Mouse (Mus musculus) left cerebral cortex, postnatal 14 days (tissue): Measurements from ENCODE around the gene Tsga10. TPM values are rescaled to one million over a fixed set of nuclear protein-coding genes. Genes with fewer than 3 reads are reported as not detected.

Experiments
- DNase-seq, 2 experiments: peaks; one replicate each; pipeline ENCODE4 v3.0.0; 2021 to 2022; ENCODE audit warnings: low spot score in 2 of 2, mixed read lengths in 1 of 2
- intact Hi-C: fragments of 180-260 bp; cut with DNase I; formaldehyde crosslinking; loops from one replicate; pipeline ENCODE4 v1.15.1; 2025
- long read RNA-seq, 2 experiments: library from polyadenylated mRNA; stranded (forward); transcript quantifications; one replicate each; pipeline ENCODE4 v2.0.0; 2021
- total RNA-seq, 2 experiments: library from RNA; stranded (reverse); gene quantifications; 2 replicates each; pipeline ENCODE4 v1.2.3; 2021

Gene Tsga10
- 10 to 100 TPM; 16.7 to 17.3 TPM for total RNA-seq
- long read RNA-seq, experiment 1, partial matches to known transcripts = 1 of 6 reads
- long read RNA-seq, experiment 1, other reads (novel, unspliced or antisense) = 3 of 6 reads
- long read RNA-seq, experiment 2, partial matches to known transcripts = 0 of 6 reads
- long read RNA-seq, experiment 2, other reads (novel, unspliced or antisense) = 3 of 6 reads

- intact Hi-C loops = loop anchor here (5.0 kb wide), 1 partner anchor 189 kb away; no protein-coding TSS in a partner anchor
- no peak for DNase-seq
Observed at GRCm38 (mm10) chr1:37866286-37866685, at the start of gene Tsga10. Gene Tsga10 (minus strand): TSS chr1:37866429.

- no peak for DNase-seq
- intact Hi-C loops = no loop called here
Observed at GRCm38 (mm10) chr1:37912751-37913150, 46.5 kb upstream of the Tsga10 start.

- intact Hi-C loops = loop anchor here (5.0 kb wide), 1 partner anchor 84 kb away; no protein-coding TSS in a partner anchor
Observed at GRCm38 (mm10) chr1:37903178-37903577, 36.9 kb upstream of the Tsga10 start.

GRCm38 (mm10) chr1:37900288-37900687 is 34.1 kb upstream of the Tsga10 start:
- intact Hi-C loops = loop anchor here (5.0 kb wide), 1 partner anchor 87 kb away; no protein-coding TSS in a partner anchor

More at GRCm38 (mm10) chr1:37903178-37903577, 36.9 kb upstream of the Tsga10 start:
- peak; percentile 26 to 41 for DNase-seq

GRCm38 (mm10) chr1:37899816-37900215 is 33.6 kb upstream of the Tsga10 start:
- intact Hi-C loops = loop anchor here (5.0 kb wide), 1 partner anchor 87 kb away; no protein-coding TSS in a partner anchor
- DNase-seq = no peak

More at GRCm38 (mm10) chr1:37900288-37900687, 34.1 kb upstream of the Tsga10 start:
- DNase-seq = no peak

GRCm38 (mm10) chr1:37894606-37895005 is 28.4 kb upstream of the Tsga10 start:
- no peak for DNase-seq
- intact Hi-C loops = loop anchor here (5.0 kb wide), 1 partner anchor 103 kb away; the partner anchor contains the start of genes Eif5b and Txndc9

- intact Hi-C loops = loop anchor here (5.0 kb wide), 1 partner anchor 106 kb away; the partner anchor contains the start of genes Eif5b and Txndc9
- DNase-seq = no peak
Observed at GRCm38 (mm10) chr1:37891400-37891799, 25.2 kb upstream of the Tsga10 start.

GRCm38 (mm10) chr1:37890025-37890652 is 23.9 kb upstream of the Tsga10 start, which contains the start of the genes Mitd1 and Mrpl30:
Gene Mitd1 (minus strand): TSS chr1:37890411.
Gene Mrpl30 (plus strand): TSS chr1:37890477.
- intact Hi-C loops = loop anchor here (5.0 kb wide), 1 partner anchor 107 kb away; the partner anchor contains the start of genes Eif5b and Txndc9
- DNase-seq = peak; percentile 91 to 94

GRCm38 (mm10) chr1:37889206-37889605 is 23.0 kb upstream of the Tsga10 start:
- intact Hi-C loops = no loop called here
- no peak for DNase-seq

GRCm38 (mm10) chr1:37884451-37884850 is 18.2 kb upstream of the Tsga10 start:
- no peak for DNase-seq

GRCm38 (mm10) chr1:37883411-37883810 is 17.2 kb upstream of the Tsga10 start:
- intact Hi-C loops = no loop called here
- no peak for DNase-seq

More at GRCm38 (mm10) chr1:37884451-37884850, 18.2 kb upstream of the Tsga10 start:
- intact Hi-C loops = no loop called here

- intact Hi-C loops = no loop called here
- DNase-seq = no peak
Observed at GRCm38 (mm10) chr1:37877736-37878460, 11.7 kb upstream of the Tsga10 start.

GRCm38 (mm10) chr1:37873157-37873556 is 6.9 kb upstream of the Tsga10 start:
- intact Hi-C loops = no loop called here

GRCm38 (mm10) chr1:37872131-37873067 is 6.2 kb upstream of the Tsga10 start:
- peak; percentile 81 to 89 for DNase-seq
- intact Hi-C loops = no loop called here

More at GRCm38 (mm10) chr1:37873157-37873556, 6.9 kb upstream of the Tsga10 start:
- DNase-seq = no peak

- no peak for DNase-seq
- intact Hi-C loops = no loop called here
Observed at GRCm38 (mm10) chr1:37871704-37872103, 5.5 kb upstream of the Tsga10 start, which contains the start of gene Lipt1. Gene Lipt1 (plus strand): TSS chr1:37871738.

- no peak for DNase-seq
- intact Hi-C loops = loop anchor here (5.0 kb wide), 1 partner anchor 192 kb away; no protein-coding TSS in a partner anchor
Observed at GRCm38 (mm10) chr1:37869362-37869761, 3.1 kb upstream of the Tsga10 start.

- no peak for DNase-seq
- intact Hi-C loops = loop anchor here (5.0 kb wide), 1 partner anchor 191 kb away; no protein-coding TSS in a partner anchor
Observed at GRCm38 (mm10) chr1:37868640-37869039, 2.4 kb upstream of the Tsga10 start.

- intact Hi-C loops = loop anchor here (5.0 kb wide), 1 partner anchor 191 kb away; no protein-coding TSS in a partner anchor
- DNase-seq = no peak
Observed at GRCm38 (mm10) chr1:37867684-37868322, 1.6 kb upstream of the Tsga10 start.
